Mouse (Mus musculus): ENCODE measurements at regions not wholly inside any gene's neighbourhood (a gene's known extent, or its start where the extent isn't known, plus 50 kb on each side); places are given as distances from the start of the nearest gene placed in this dataset.

GRCm38 (mm10) chr7:111354066-111354465 lies 271.2 kb upstream of the Eif4g2 start:
- intact Hi-C loops (cut with DNase I), result no loop called here

GRCm38 (mm10) chr7:111352176-111352575 lies 269.3 kb upstream of the Eif4g2 start:
- peak in 1 of 2 experiments; percentile 73 for DNase-seq (ENCODE audit: low spot score in 2 of 2)
- intact Hi-C loops (cut with DNase I), result no loop called here

More at GRCm38 (mm10) chr7:111354066-111354465, 271.2 kb upstream of the Eif4g2 start:
- no peak for DNase-seq (ENCODE audit: low spot score in 2 of 2)

GRCm38 (mm10) chr7:111345117-111345516 lies 262.3 kb upstream of the Eif4g2 start:
- no peak for DNase-seq (ENCODE audit: low spot score in 2 of 2)
- intact Hi-C loops (cut with DNase I), result no loop called here

GRCm38 (mm10) chr7:111337053-111337452 lies 254.2 kb upstream of the Eif4g2 start:
- no peak for DNase-seq (ENCODE audit: low spot score in 2 of 2)
- intact Hi-C loops (cut with DNase I), result no loop called here

GRCm38 (mm10) chr7:111322901-111323300 lies 240.1 kb upstream of the Eif4g2 start:
- DNase-seq (ENCODE audit: low spot score in 2 of 2), result peak; percentile 47 to 94
- intact Hi-C loops (cut with DNase I), result loop anchor here (2.0 to 5.0 kb wide), 2 partner anchors 26 to 39 kb away; no protein-coding TSS in a partner anchor

GRCm38 (mm10) chr7:111319917-111320316 lies 237.1 kb upstream of the Eif4g2 start:
- DNase-seq (ENCODE audit: low spot score in 2 of 2), result peak in 1 of 2 experiments; percentile 86
- intact Hi-C loops (cut with DNase I), result loop anchor here (2.0 to 5.0 kb wide), 2 partner anchors 42 to 77 kb away; no protein-coding TSS in a partner anchor

- no peak for DNase-seq (ENCODE audit: low spot score in 2 of 2)
- intact Hi-C loops (cut with DNase I), result no loop called here
Observed at GRCm38 (mm10) chr7:111316479-111316990, 233.7 kb upstream of the Eif4g2 start.

GRCm38 (mm10) chr7:111313921-111314320 lies 231.1 kb upstream of the Eif4g2 start:
- intact Hi-C loops (cut with DNase I), result no loop called here
- DNase-seq (ENCODE audit: low spot score in 2 of 2), result no peak

- intact Hi-C loops (cut with DNase I), result no loop called here
- DNase-seq (ENCODE audit: low spot score in 2 of 2), result no peak
Observed at GRCm38 (mm10) chr7:111305196-111305595, 222.4 kb upstream of the Eif4g2 start.

GRCm38 (mm10) chr7:111301791-111302488 lies 219.1 kb upstream of the Eif4g2 start:
- DNase-seq (ENCODE audit: low spot score in 2 of 2), result peak; percentile 48 to 81
- intact Hi-C loops (cut with DNase I), result no loop called here

- intact Hi-C loops (cut with DNase I), result loop anchor here (1.0 to 5.0 kb wide), 6 partner anchors 24 to 140 kb away; no protein-coding TSS in a partner anchor
Observed at GRCm38 (mm10) chr7:111297174-111297902, 214.5 kb upstream of the Eif4g2 start.

GRCm38 (mm10) chr7:111283411-111283955 lies 200.7 kb upstream of the Eif4g2 start:
- intact Hi-C loops (cut with DNase I), result no loop called here
- DNase-seq (ENCODE audit: low spot score in 2 of 2), result no peak

More at GRCm38 (mm10) chr7:111297174-111297902, 214.5 kb upstream of the Eif4g2 start:
- peak; percentile 54 to 91 for DNase-seq (ENCODE audit: low spot score in 2 of 2)

- intact Hi-C loops (cut with DNase I), result no loop called here
- DNase-seq (ENCODE audit: low spot score in 2 of 2), result no peak
Observed at GRCm38 (mm10) chr7:111282314-111282713, 199.5 kb upstream of the Eif4g2 start.

GRCm38 (mm10) chr7:111277703-111278102 lies 194.9 kb upstream of the Eif4g2 start:
- intact Hi-C loops (cut with DNase I), result no loop called here

GRCm38 (mm10) chr7:111273839-111274238 lies 191.0 kb upstream of the Eif4g2 start:
- DNase-seq (ENCODE audit: low spot score in 2 of 2), result peak; percentile 31 to 65
- intact Hi-C loops (cut with DNase I), result loop anchor here (1.0 kb wide), 1 partner anchor 23 kb away; no protein-coding TSS in a partner anchor

More at GRCm38 (mm10) chr7:111277703-111278102, 194.9 kb upstream of the Eif4g2 start:
- DNase-seq (ENCODE audit: low spot score in 2 of 2), result no peak

GRCm38 (mm10) chr7:111270874-111271273 lies 188.0 kb upstream of the Eif4g2 start:
- DNase-seq (ENCODE audit: low spot score in 2 of 2), result peak; percentile 16 to 57
- intact Hi-C loops (cut with DNase I), result no loop called here

GRCm38 (mm10) chr7:111268197-111268596 lies 185.4 kb upstream of the Eif4g2 start:
- no peak for DNase-seq (ENCODE audit: low spot score in 2 of 2)
- intact Hi-C loops (cut with DNase I), result loop anchor here (2.0 kb wide), 1 partner anchor 29 kb away; no protein-coding TSS in a partner anchor

GRCm38 (mm10) chr7:111263302-111263701 lies 180.5 kb upstream of the Eif4g2 start:
- no peak for DNase-seq (ENCODE audit: low spot score in 2 of 2)
- intact Hi-C loops (cut with DNase I), result no loop called here

GRCm38 (mm10) chr7:111259630-111260574 lies 177.1 kb upstream of the Eif4g2 start:
- no peak for DNase-seq (ENCODE audit: low spot score in 2 of 2)
- intact Hi-C loops (cut with DNase I), result no loop called here

All from left cerebral cortex, postnatal 25 days (tissue).